Mouse (Mus musculus) spleen, postnatal 4 days (tissue): ENCODE results near the gene Sirt4.

Experiments
- DNase-seq, 2 experiments: peaks; one replicate each; pipeline ENCODE4 v3.0.0; 2022; ENCODE audit warnings: low spot score in 2 of 2

The Sirt4 gene

DNA sequence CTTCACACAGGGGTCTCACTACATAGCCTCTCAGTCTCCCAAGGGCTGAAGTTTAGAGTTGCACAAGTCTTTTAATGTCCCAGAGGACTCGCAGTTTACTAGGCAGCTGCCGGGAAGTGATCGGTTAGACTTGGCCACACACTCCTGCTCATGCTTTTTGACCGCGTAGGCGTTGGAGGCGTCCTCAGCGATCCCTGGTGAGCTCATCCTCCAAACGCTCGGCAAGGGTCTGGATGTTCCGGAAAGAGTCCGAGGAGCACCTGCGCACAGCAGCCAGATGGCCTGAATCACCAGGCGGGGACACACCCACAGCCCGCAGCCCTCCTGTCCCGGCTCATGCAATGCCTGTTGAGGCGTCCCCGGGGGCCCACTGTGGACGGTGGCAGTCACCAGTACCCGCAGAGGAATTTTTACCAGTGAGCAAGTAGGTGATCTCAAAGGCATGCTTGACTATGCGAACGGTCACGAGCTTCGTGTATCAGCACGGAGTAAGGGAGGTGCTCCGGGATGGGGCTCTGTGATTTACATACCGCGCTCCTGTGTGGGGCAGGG is 7.3 kb upstream of the Sirt4 start:
- DNase-seq, result peak in 1 of 2 experiments; percentile 45

- DNase-seq, result no peak
These were observed 6.6 kb upstream of the Sirt4 start for GRCm38 (mm10) chr5:115491076-115491475.

DNA sequence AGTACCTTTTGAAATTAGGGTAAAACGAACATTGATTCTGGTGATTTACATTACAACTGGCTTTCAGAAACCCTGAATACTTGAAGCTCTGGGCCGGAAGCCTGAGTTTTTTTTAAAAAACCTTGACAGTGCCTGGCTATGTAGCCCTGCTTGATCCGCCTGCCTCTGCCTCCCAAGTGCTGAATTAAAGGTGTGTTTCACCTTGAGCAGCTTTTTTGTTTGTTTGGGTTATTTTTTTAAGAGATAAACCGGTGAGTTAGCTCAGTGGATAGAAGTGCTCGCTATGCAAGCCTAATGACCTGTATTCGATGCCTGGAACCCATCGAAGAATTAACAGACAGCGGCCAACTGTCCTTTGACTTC is 6.1 kb upstream of the Sirt4 start:
- DNase-seq, result no peak

- peak; percentile 86 to 94 for DNase-seq
These were observed 5.4 kb upstream of the Sirt4 start for GRCm38 (mm10) chr5:115489699-115490637.

DNA sequence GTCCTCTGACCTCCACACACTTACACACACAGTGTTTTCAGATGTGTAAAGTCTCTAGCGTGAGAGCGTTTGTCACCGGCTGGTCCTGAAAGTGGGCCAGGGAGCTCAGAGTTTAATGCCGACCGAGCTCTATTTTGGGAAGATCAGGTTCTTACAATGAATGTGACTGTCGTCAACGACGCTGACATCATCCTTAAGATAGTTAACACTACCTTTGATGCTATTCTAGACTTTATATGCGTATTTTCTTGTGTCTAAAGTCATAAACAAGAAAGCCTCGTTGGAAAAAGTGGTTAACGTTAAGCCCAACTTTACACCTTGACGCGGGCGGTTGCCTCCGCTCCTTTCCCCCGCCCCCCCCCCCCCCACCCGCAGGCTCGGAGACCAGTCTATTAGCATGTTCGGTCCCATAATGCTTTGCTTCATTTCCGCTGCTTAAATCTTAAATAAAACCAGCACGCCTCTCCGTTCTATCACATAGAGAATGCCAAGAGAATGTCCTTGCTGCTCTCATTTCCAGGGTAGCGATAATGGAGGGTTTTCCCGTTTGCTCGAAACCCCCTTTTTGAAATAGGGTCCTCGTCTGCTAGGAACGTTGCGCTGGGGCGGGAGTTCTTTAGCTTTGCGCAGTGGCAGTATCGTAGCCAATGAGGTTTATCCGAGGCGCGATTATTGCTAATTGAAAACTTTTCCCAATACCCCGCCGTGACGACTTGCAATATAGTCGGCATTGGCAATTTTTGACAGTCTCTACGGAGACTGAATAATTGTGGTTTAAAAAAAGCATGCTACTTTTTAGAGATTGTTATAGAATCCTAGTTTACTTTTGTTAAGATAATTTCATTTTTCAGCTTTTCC is 4.5 kb upstream of the Sirt4 start:
- DNase-seq, result peak; percentile 83 to 93

DNA sequence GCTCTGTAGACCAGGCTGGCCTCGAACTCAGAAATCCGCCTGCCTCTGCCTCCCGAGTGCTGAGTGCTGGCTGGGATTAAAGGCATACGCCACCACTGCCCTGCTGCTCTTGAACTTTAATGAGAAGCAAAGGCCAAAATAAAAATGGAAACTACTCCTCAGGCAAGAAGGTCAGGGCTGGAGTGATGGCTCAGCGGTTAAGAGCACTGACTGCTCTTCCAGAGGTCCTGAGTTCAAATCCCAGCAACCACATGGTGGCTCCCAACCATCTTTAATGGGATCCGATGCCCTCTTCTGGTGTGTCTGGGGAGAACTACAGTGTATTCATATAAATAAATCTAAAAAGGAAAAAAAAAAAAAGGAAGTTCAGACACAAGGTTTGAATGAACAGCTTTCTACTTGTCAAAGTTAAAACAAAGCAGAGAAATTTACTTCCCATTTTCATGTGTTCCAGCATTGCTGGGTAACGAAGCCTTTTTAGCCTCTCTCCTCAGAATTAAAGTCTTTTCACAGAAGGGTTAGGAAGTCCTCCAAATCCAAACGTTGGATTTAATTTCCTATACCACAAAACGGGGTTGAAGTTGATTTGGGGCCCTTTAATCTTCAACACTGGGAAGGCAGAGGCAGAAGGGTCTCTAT is 3.5 kb upstream of the Sirt4 start:
- DNase-seq, result no peak

- DNase-seq, result no peak
These were observed 2.8 kb upstream of the Sirt4 start for GRCm38 (mm10) chr5:115487353-115487752.

DNA sequence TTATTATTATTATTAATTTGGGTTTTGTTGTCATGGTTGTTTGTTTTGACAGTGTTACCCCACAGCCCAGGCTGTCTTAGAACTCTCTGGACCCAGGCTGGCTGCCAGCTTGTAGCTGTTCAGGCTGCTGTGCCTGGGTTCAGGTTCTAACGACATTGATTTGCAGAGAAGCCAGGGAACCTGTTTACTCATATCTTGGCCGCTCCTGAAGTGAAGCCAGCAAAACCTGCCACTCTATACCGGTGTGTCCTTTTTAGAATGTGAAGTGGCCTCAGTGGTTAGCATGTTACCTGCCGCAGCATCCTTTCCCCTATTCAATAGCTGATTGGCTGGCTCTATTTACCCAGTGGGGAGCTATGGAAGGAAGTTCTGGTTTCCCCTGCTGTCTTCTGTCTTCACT is 2.2 kb upstream of the Sirt4 start:
- no peak for DNase-seq

- DNase-seq, result no peak
These were observed 1.1 kb upstream of the Sirt4 start for GRCm38 (mm10) chr5:115485489-115486205.

DNA sequence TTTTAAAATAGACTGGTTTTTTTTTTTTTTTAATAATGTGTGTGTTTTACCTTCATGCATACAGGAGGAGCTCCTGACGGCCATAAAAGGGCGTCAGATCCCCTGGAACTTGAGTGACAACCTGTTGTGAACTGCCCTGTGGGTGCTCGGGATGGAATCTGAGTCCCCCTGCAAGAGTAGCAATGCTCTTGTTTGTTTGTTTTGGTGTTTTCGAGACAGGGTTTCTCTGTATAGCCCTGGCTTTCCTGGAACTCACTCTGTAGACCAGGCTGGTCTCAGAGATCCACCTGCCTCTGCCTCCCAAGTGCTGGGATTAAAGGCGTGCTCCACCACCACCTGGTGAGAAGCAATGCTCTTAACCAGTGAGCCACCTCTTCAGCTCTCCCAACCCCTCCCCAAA is 471 bp upstream of the Sirt4 start:
- DNase-seq, result no peak

DNA sequence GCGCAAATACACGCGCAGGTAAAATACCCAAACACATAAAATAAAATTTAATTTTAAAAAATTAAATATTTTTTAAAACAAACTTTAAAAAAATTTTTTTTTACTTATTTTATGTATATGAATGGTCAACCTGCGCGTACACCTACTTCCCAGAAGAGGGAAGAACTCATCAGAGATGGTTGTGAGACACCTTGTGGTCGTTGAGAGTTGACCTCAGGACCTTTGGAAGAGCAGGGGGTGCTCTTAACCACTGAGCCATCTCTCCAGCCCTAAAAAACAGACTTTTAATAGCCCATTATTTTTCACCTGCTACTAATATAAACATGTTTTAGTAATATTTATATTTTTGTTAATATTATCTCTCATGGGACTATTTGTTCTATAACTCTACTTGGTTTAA is 1.1 kb downstream of the Sirt4 start:
- DNase-seq, result no peak

DNA sequence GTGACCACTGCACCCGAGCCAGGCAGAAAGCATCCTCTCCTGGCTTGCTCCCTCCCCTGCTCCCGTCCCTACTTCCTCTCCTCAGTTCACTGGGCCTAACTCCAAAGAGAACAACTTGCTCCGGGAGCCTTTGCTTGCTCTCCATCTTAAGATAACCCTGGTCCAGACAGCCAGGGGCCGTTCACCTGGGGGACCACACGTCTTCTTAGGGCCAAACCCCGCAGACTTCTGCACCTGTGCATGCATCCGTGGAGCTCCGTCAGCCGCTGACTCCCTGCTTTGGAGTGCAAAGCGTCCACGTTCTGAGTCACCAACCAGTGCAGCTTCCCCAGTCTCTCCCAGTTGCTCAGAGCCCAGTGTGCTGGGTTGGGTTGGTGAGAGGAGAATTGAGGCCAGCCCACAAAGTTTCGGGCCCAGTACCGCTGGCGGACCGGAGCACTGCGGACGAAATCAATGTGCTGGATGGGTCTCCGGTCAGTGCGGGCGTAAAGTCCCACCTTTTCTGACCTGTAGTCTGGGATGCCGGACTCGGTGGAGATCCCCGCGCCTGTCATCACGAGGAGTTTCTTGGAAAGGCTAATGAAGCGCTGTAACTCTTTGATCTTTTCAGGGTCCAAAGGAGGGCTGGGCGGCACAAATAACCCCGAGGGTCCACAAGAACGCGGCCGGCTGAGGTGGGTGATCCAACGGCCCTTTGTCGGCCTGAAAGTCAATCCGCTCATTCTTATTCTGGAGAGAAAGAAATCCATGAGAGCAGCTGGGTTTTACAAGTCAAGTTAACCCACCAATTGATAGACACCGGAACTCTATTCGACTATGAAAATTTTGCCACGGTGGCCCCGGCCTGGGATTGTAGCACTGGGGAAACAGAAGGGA is 1.9 kb downstream of the Sirt4 start:
- no peak for DNase-seq

DNA sequence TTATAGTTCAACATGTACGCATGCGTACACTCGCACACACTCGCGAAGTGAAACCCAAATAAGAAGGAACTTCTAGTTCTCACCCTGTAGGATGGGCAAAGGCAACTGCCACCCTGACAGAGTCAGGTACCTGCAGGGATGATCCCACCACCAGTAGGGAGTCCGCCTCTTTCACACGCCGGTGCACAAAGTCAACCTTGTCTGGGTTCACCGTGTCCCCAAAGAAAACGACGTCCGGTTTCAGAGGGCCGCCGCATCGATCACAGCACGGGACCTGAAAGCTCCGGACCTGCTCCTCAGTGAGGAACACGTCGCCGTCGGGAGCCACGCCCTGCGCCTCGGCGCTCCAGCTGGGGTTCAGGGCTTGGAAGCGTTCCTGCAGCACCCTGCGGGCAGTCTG is 4.4 kb downstream of the Sirt4 start:
- peak in 1 of 2 experiments; percentile 26 for DNase-seq

DNA sequence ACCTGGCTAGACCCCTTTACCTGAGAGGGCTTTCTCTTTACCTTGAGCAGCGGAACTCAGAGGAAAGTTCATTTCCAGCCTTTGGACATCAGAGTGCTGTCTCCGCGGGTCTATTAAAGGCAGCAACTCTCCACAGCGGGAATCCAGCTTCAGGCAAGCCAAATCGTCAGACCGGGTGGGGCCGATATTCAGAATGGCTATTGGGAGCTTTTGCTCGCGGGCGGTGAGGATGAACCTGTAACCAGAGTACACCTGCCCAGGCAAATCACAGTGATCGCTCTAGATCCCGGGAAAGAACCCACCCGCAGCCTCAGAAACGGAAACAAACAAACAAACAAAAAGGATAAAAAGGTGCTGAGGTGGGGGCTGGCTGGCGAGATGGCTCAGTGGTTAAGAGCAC is 5.0 kb downstream of the Sirt4 start:
- no peak for DNase-seq

DNA sequence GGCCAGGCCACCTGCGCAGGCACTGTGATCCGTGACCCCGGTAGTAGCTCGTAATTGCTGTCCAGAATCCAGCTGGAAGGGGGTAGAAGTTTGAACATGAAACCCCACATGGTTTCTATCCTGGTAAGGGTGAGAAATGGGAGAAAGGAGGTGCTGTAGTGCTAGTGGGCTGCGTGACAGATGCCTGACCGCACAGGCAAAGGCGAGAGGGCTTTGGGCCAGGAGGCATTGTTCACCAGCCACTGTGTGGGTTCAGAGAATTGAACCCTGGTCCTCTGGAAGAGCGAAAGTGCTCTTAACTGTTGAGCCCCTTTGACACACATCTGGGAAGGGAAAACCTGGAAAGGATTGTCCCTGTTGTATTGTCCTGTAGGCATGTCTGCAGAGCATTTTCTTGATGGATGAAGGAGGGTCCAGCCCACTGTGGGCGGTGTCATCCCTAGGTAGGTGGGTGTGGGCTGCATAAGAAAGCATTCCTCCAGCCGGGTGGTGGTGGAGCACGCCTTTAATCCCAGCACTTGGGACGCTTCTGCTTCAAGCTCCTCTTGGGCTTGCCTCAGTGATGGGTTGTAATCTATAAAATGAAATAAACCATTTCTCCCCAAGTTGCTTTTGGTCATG is 8.3 kb downstream of the Sirt4 start:
- DNase-seq, result no peak

- no peak for DNase-seq
These were observed 9.0 kb downstream of the Sirt4 start for GRCm38 (mm10) chr5:115475337-115476106.

GRCm38 (mm10) chr5:115474174-115474828 is 10.2 kb downstream of the Sirt4 start:
- DNase-seq, result no peak

DNA sequence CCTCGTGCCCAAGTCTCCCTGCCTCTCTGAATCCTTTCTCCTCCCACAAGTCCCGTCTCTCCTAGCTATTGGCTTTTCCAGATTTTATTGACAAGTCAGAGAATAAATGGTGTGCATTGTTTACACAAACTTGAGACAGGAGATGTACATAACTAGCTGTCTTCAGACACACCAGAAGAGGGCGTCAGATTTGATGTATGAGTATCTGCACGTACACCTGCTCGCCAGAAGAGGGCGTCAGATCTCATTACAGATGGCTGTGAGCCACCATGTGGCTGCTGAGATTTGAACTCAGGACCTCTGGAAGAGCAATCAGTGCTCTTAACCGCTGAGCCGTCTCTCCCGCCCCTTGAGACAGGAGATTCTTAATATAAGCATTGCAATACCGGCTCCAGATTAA is 11.3 kb downstream of the Sirt4 start:
- no peak for DNase-seq
